14 mouse cellular contexts compared by ENCODE assay signal in the genomic region with DNA sequence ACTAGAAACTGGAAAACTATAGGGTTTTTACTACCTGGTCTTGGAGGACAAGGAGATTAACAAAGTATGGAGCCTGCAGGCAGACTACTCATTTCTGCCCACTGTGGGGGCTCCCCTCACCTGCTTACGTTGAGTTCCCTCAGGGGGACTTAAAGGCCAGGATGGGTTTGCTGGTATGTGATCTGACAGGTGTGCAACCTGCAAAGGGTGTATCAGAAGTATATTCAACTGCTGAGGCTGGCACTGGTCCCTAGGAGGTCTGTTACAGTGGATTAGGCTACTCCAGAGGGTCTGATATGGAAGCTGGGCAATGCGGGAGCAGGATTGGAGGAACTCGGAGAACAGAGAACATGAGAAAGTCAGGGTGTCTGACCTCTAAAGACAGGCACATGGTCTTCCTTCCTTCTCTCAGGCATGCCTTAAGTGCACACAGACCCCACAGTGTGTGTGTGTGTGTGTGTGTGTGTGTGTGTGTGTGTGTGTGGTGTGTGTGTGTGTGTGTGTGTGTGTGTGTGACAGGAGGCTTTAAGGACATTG. TPM values are rescaled to one million over a fixed set of nuclear protein-coding genes. Genes with fewer than 3 reads are reported as not detected.
DNase-seq lines count a peak whose midpoint lies in the region; ATAC-seq and TF ChIP-seq lines count a peak whose summit lies in the region.
"Had no signal": no experiment of that assay in that cellular context is flagged by ENCODE, and none has a peak within 500 bp of the region (broad histone marks: within the 10 kb centered on the region; RNA-seq: fewer than 3 reads in every experiment).

No protein-coding gene starts in this region.

- H3K4me2 ChIP-seq in heart, embryonic 14.5 days (ENCODE audit: low read length): no peak overlapping the region
- H3K4me2 ChIP-seq in heart, postnatal 0 days (ENCODE audit: low read depth, low read length): no peak overlapping the region
- no peak overlapping the region for H3K4me2 ChIP-seq in liver, postnatal 0 days (ENCODE audit: low read depth, low read length)
- H3K4me2 ChIP-seq: embryonic facial prominence, embryonic 13.5 days; neural tube, embryonic 15.5 days had no signal

- H3K27me3 ChIP-seq in heart, embryonic 14.5 days (ENCODE audit: control insufficient read depth, insufficient read depth, low read length): no peaks in the 10 kb centered on the region
- H3K27me3 ChIP-seq in liver, adult 2 months (ENCODE audit: control insufficient read depth, insufficient read depth, low read length): no peaks in the 10 kb centered on the region
- H3K27me3 ChIP-seq in heart, postnatal 0 days (ENCODE audit: control insufficient read depth, insufficient read depth, low read length): no peaks in the 10 kb centered on the region
- no peaks in the 10 kb centered on the region for H3K27me3 ChIP-seq in liver, postnatal 0 days (ENCODE audit: insufficient read depth, low read length)
- H3K27me3 ChIP-seq: embryonic facial prominence, embryonic 13.5 days; neural tube, embryonic 15.5 days had no signal

- no peaks in the 10 kb centered on the region for H3K9me3 ChIP-seq in heart, embryonic 14.5 days (ENCODE audit: control insufficient read depth, low read length)
- H3K9me3 ChIP-seq in heart, postnatal 0 days (replicated peaks; ENCODE audit: control insufficient read depth, low read length): no peaks in the 10 kb centered on the region
- H3K9me3 ChIP-seq in liver, postnatal 0 days (ENCODE audit: low read length): no peaks in the 10 kb centered on the region
- H3K9me3 ChIP-seq: embryonic facial prominence, embryonic 13.5 days; neural tube, embryonic 15.5 days had no signal

- 52% methylated on average over 3 of the region's 3 CpGs for WGBS in heart, embryonic 14.5 days
- 87% methylated on average over 3 of the region's 3 CpGs for WGBS in liver, adult 2 months
- 31% methylated on average over 3 of the region's 3 CpGs for WGBS in heart, postnatal 0 days
- 76% methylated on average over 3 of the region's 3 CpGs for WGBS in liver, postnatal 0 days (ENCODE audit: insufficient replicate concordance)

- H3K79me2 ChIP-seq in liver, adult 2 months (ENCODE audit: control insufficient read depth, insufficient read depth, low read length): no peaks in the 10 kb centered on the region

- TF ChIP-seq POLR2A in liver, adult 2 months (IDR thresholded peaks at IDR 0.05; ENCODE audit: extremely low read depth, insufficient read depth, low read length): no peak

- H3K9ac ChIP-seq in heart, embryonic 14.5 days (ENCODE audit: low read length): no peak overlapping the region
- H3K9ac ChIP-seq in liver, adult 2 months (ENCODE audit: low read depth, low read length): no peak overlapping the region
- no peak overlapping the region for H3K9ac ChIP-seq in heart, postnatal 0 days (replicated peaks; ENCODE audit: low read depth, low read length)
- no peak overlapping the region for H3K9ac ChIP-seq in liver, postnatal 0 days (replicated peaks)
- H3K9ac ChIP-seq: embryonic facial prominence, embryonic 13.5 days; neural tube, embryonic 15.5 days had no signal

- no peak for DNase-seq in heart, adult 8-10 months (ENCODE audit: low spot score)
- DNase-seq in liver, adult 2 months (ENCODE audit: extremely low read depth, low read depth, low spot score): no peak
- DNase-seq in liver: no peak
- DNase-seq in heart, postnatal 0 days (ENCODE audit: low spot score): no peak
- DNase-seq in liver, postnatal 0 days: no peak
- DNase-seq in left cerebral cortex, adult 9 months (ENCODE audit: low spot score in 2 of 2): no peak
- DNase-seq: right cerebral cortex, adult 18-20 months; thymus, adult 18-20 months had no signal

- H3K36me3 ChIP-seq in heart, embryonic 14.5 days (ENCODE audit: control insufficient read depth, insufficient read depth, low read length): peaks cover 28% of the 10 kb centered on the region
- no peaks in the 10 kb centered on the region for H3K36me3 ChIP-seq in liver, adult 2 months (ENCODE audit: control insufficient read depth, insufficient read depth, low read length)
- peaks cover 40% of the 10 kb centered on the region for H3K36me3 ChIP-seq in heart, postnatal 0 days (replicated peaks; ENCODE audit: control insufficient read depth, insufficient read depth, low read length)
- H3K36me3 ChIP-seq in liver, postnatal 0 days (replicated peaks; ENCODE audit: insufficient read depth, low read length): no peaks in the 10 kb centered on the region
- H3K36me3 ChIP-seq: neural tube, embryonic 15.5 days had no signal

- no peak for TF ChIP-seq CTCF in liver, adult 2 months (IDR thresholded peaks at IDR 0.05; ENCODE audit: low read depth, low read length)
- TF ChIP-seq CTCF in heart, postnatal 0 days (IDR thresholded peaks at IDR 0.05; ENCODE audit: low read depth): no peak
- no peak for TF ChIP-seq CTCF in liver, postnatal 0 days (IDR thresholded peaks at IDR 0.05; ENCODE audit: low read depth)

- no peak overlapping the region for H3K4me3 ChIP-seq in heart, embryonic 14.5 days (ENCODE audit: control insufficient read depth in 1 of 2, insufficient read depth in 1 of 2, low read depth in 1 of 2, low read length in 2 of 2)
- H3K4me3 ChIP-seq in liver, adult 2 months (ENCODE audit: insufficient read depth, low read depth, low read length): no peak overlapping the region
- no peak overlapping the region for H3K4me3 ChIP-seq in heart, postnatal 0 days (ENCODE audit: low read depth, low read length)
- H3K4me3 ChIP-seq in liver, postnatal 0 days (ENCODE audit: low read depth, low read length): no peak overlapping the region
- H3K4me3 ChIP-seq: embryonic facial prominence, embryonic 13.5 days; neural tube, embryonic 15.5 days had no signal

- H3K27ac ChIP-seq in heart, embryonic 14.5 days (replicated peaks in 1 of 2; ENCODE audit: control insufficient read depth in 1 of 2, insufficient read depth in 1 of 2, low read depth in 2 of 2, low read length in 2 of 2): peak overlapping the region; percentile 17 to 39; a peak in 3 of 4 replicates
- H3K27ac ChIP-seq in liver, adult 2 months (replicated peaks; ENCODE audit: insufficient read depth, low read depth, low read length): peak overlapping the region; percentile 50
- peak overlapping the region; percentile 98 for H3K27ac ChIP-seq in heart, postnatal 0 days (ENCODE audit: low read depth)
- peak overlapping the region; percentile 44 for H3K27ac ChIP-seq in liver, postnatal 0 days (ENCODE audit: low read depth)
- H3K27ac ChIP-seq: embryonic facial prominence, embryonic 13.5 days; neural tube, embryonic 15.5 days had no signal

- peaks cover 56 to 77% of the 10 kb centered on the region in 2 experiments for H3K4me1 ChIP-seq in heart, embryonic 14.5 days (ENCODE audit: control insufficient read depth in 2 of 2, insufficient read depth in 2 of 2, low read length in 2 of 2)
- H3K4me1 ChIP-seq in liver, adult 2 months (ENCODE audit: control insufficient read depth, insufficient read depth, low read length): peaks cover 16% of the 10 kb centered on the region
- peaks cover 85% of the 10 kb centered on the region for H3K4me1 ChIP-seq in heart, postnatal 0 days (ENCODE audit: control insufficient read depth, insufficient read depth)
- H3K4me1 ChIP-seq in liver, postnatal 0 days (ENCODE audit: insufficient read depth): peaks cover 37% of the 10 kb centered on the region

- no peak for TF ChIP-seq EP300 in heart, postnatal 0 days (IDR thresholded peaks at IDR 0.05; ENCODE audit: low read depth)
- TF ChIP-seq EP300 in liver, postnatal 0 days (IDR thresholded peaks at IDR 0.05; ENCODE audit: low read depth): no peak

- ATAC-seq in heart, embryonic 14.5 days (ENCODE audit: insufficient number of reproducible peaks, insufficient read depth, low FRiP score, low read depth): no peak
- ATAC-seq in heart, postnatal 0 days (ENCODE audit: insufficient read depth, low read depth): peak; percentile 10; the same call in 1 of the 2 replicates
- ATAC-seq in liver, postnatal 0 days: no peak; the same call in 1 of the 2 replicates
- ATAC-seq: forebrain, embryonic 14.5 days; hindbrain, embryonic 16.5 days had no signal

RNA-seq across cellular contexts. Expression of a gene that starts 40.9 kb away (rescaled TPM):
- polyA plus RNA-seq in heart, embryonic 14.5 days (2014; fragmentation: Nextera tagmentation; extraction: Ambion mirVana): 91.0 and 92.7 TPM in 2 replicates
- total RNA-seq in heart, adult 8-10 months (2022): 100 to 1,000 TPM; 157 to 180 (median 176) TPM
- 12.8 and 17.6 TPM in 2 replicates for total RNA-seq in liver, adult 2 months (2014; rRNA removed)
- polyA plus RNA-seq in liver, adult 2 months (2012; rRNA removed): 5.2 and 5.6 TPM in 2 replicates
- 164 and 257 TPM in 2 replicates for total RNA-seq in heart, postnatal 0 days (2014; rRNA removed; ENCODE audit: low replicate concordance)
- 57.0 and 66.0 TPM in 2 replicates for polyA plus RNA-seq in heart, postnatal 0 days (2015; fragmentation: Nextera tagmentation; extraction: Ambion mirVana)
- 6.4 and 7.9 TPM in 2 replicates for polyA plus RNA-seq in liver, postnatal 0 days (2015; fragmentation: Nextera tagmentation; extraction: Ambion mirVana)
- total RNA-seq: monocyte, adult 5-6 weeks had no signal

Comparison
In these comparisons a context has a peak if more than half of its experiments do, and no peak if none do; other contexts are left out.
1. H3K27ac ChIP-seq: peak in every context shown above with its lines; median percentile 98 in heart, postnatal 0 days; 50 in liver, adult 2 months; 44 in liver, postnatal 0 days; 28 in heart, embryonic 14.5 days.